Mouse (Mus musculus) duodenum, adult 2 months (tissue): ENCODE data around the gene Cyp4a12a. TPM values are rescaled to one million over a fixed set of nuclear protein-coding genes. Genes with fewer than 3 reads are reported as not detected.

Experiments used
- polyA plus RNA-seq: library from polyadenylated mRNA; depleted of rRNA; stranded (reverse); fragments of >200 nt; gene quantifications from 2 replicates; pipeline ENCODE4 v1.2.3, GENCODE M21; 2012; ENCODE audit warnings: low replicate concordance; rRNA removed

The Cyp4a12a gene
- 0.18 TPM in 1 of 2 replicates, not detected in the other for polyA plus RNA-seq

DNA sequence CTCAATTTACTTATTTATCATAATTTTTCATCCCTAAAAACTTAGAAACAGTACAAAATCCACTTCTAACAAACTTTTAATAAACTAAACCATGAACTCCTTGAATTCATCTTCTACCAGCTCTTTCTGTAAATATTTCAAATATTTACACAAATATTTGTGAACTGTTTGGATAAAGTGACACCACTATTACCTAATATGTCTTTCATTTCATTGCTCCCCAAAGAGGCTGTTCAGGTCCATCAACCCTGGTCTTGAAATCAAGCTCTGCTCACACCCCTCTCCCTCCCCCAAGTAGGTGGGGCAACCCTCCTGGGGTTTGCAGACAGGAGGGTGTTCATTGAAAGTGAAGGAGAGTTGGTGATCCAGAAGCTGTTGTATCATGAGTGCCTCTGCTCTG is at the start of gene Cyp4a12a:
Cyp4a12a (plus strand) TSS at position 301 of the 400 bp plus-strand sequence.

Other genes with a start within 250 kb of the Cyp4a12a start
- gene Tal1, start 242.6 kb upstream of the Cyp4a12a start, polyA plus RNA-seq: 0.75 and 2.9 TPM in 2 replicates
- 5.9 and 28.8 TPM in 2 replicates for gene Pdzk1ip1, start 210.3 kb upstream of the Cyp4a12a start, polyA plus RNA-seq
- gene Cyp4x1, start 164.8 kb upstream of the Cyp4a12a start, polyA plus RNA-seq: 0.02 and 0.04 TPM in 2 replicates
- not detected in 2 replicates for gene Cyp4a29, start 57.0 kb upstream of the Cyp4a12a start, polyA plus RNA-seq
- gene Cyp4a12b, start 112.6 kb downstream of the Cyp4a12a start, polyA plus RNA-seq: not detected in 2 replicates
- gene Cyp4a30b, start 153.6 kb downstream of the Cyp4a12a start, polyA plus RNA-seq: not detected in 2 replicates
- gene Cyp4a14, start 197.1 kb downstream of the Cyp4a12a start, polyA plus RNA-seq: not detected in 2 replicates
- 0.58 and 15.0 TPM in 2 replicates for gene Cyp4a10, start 219.2 kb downstream of the Cyp4a12a start, polyA plus RNA-seq